Mouse (Mus musculus) thymus, postnatal 36 days (tissue): Measurements from ENCODE around the gene Slc52a3.
"Not testable (repeated sequence)": the region's sequence is repeated elsewhere in the genome, so short reads cannot be mapped to it uniquely, and the experiment has no call there.

Experiments used
- DNase-seq, 2 experiments: peaks; one replicate each; pipeline ENCODE4 v3.0.0; 2022; ENCODE audit warnings: mixed read lengths in 2 of 2

The Slc52a3 gene

DNA sequence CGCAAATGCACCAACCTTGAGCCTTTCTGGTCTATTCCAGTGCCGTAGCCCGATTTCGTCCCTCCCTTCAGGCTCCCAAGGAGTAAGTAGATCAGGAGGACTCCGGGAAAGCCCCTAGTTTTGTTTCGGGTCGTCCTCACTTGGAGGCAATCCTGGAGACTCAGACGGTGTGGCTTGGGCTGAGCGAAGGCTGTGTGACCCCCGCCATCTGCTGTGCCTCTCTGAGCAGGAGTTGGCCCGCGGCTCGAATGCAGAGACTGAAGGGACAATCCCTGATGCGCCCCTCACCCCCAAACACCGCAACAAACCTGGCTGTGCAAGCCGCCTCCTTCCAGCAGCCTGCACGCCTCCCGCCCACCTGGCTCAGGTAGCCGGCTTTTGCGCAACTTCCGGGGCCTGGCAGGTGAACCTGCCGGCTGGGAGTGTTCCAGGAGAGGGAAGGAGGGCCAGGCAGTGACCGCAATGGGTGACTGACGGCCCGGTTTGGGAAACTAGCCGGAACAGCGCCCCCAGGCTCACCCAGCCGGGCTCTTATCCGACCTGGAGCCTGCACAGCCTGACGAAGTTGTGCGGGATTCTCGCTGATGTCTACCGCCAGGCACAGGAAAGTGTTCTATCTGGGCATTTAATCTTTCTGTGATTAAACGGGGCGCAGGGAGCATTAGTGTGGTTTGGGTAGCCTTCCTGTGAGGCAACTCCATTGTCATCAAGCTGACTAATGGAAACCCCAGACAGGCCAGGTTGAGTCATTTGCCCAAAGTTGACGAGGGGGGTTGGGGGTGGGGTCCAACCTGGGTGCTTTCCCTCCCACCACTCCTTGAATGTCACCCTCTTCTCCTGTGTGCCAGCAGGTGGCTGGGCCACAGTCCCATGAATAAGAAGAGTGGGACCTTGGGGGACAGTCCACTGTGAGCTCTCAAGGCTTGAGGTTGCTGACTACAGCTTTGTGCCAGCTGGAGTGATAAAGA, 22.4 kb upstream of the Slc52a3 start:
- peak; percentile 30 to 47 for DNase-seq

DNA sequence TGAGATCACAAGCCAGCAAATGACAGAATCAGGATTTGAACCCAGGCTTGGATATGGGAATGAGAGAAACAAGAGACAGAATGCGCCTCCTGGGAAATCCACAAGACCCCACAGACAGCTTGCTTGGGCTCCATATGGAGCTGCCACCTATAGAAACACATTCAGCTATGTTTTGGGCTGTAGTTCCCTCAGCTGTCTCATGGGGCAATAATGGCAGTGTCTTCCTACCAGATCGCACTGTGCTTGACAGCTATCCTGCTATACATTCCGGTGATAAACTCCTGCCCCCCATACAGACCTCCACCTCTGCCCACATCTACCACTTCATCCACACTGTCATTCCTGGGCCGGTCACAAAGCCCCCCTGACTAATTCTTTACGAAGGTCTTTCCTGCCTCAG, 21.0 kb upstream of the Slc52a3 start:
- DNase-seq: no peak

- DNase-seq: no peak
Observed at GRCm38 (mm10) chr2:151976067-151976466, 20.2 kb upstream of the Slc52a3 start.

DNA sequence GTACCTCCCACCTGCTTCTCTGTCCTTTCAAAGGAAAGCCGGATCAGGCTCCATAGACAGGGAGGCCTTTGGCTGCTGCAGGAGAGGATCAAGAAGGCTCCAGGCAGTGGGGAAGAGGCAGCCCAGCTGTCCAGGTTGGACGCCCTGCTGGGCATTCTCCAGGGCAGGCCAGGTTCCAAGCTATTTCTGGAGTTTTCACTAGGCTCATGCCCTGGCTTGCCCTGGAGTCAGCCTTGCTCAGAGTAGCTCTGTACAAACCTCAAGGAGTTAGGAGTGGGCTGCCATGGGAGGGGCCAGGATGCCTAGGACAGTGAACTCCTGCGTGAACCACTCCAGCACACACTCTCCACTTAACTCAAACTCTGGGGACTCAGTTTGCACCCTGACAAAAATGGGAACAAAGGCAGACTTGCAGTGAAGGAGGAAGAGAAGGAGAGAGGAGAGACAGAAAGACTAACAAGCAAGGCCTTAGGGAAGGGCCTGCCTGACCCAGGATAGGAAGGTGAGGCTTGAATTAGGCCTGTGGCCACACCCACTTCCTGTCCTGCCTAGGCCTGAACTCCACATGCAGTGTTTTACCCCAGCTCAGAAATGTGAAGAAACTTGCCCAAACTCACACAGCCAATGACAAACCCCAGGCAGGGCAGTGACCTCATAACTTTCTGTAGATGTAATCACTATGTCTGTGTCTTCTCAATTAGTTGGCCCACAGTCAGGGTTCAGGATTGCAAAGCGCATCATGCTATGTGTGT, 18.4 kb upstream of the Slc52a3 start:
- DNase-seq: no peak

GRCm38 (mm10) chr2:151978494-151978893, 17.8 kb upstream of the Slc52a3 start:
- DNase-seq: no peak

- DNase-seq: peak; percentile 85 to 86
Observed at GRCm38 (mm10) chr2:151979470-151980354, 16.6 kb upstream of the Slc52a3 start, which contains the start of gene Fam110a. Gene Fam110a, minus strand, starts transcription at chr2:151980219.

GRCm38 (mm10) chr2:151980355-151980693, 16.0 kb upstream of the Slc52a3 start:
- DNase-seq: no peak

DNA sequence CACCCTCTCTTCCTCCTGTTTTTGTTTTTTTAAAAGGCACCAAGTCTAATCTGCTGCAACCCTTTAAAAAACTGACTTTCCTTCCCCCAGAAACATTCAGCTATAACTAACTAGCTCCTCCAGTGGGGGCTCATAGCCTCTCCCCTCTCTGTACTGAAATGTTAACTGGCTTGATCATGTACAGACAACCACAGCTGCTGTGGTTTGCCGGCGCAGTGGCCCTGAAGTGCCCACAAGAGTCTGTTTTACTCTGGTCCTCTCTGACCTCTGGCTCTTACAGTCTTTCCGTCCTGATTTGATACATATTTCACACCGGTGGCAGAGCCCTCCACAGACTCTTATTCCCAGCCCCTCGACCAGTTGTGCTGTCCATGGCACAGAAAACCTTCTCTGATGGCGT, 15.0 kb upstream of the Slc52a3 start:
- no peak for DNase-seq

DNA sequence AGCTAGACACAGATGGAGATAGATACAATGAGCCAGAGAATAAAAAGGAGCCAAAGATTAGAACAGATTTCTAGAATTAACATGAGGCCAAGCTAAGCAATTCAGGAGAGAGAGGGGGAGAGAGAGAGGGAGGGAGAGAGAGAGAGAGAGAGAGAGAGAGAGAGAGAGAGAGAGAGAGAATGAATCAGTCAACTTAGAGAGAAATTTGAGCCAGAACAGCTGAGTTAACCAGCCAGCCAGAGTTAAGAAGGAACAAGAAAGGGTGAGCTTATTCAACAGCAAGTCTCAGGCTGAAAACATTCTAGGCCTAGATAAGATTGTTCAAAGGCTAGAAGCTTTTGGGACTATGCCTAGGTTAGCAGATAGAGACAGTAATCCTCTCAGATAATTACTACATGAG, 13.8 kb upstream of the Slc52a3 start:
- DNase-seq: no peak

- no peak for DNase-seq
Observed at GRCm38 (mm10) chr2:151984019-151984418, 12.3 kb upstream of the Slc52a3 start.

- DNase-seq: peak in 1 of 2 experiments; percentile 22
Observed at GRCm38 (mm10) chr2:151985426-151986172, 10.7 kb upstream of the Slc52a3 start.

DNA sequence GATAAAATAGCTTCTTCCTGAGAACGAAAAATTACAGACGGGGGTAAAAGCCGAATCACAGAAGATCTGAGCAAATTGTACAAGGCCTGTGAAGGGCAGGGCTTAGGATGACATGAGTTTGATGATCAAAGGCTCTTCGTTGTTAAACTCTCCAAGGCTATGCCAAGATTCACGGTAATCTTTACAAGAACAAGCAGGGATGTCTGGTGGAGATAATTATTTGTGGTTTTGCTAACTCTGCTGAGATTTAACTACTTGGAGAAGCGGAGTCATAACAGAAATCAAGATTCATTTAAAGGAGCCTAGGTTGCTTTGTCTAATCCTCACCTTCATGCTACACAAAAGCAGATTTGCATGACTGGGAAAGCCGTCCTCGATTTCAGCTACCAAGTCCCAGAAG, 9.4 kb upstream of the Slc52a3 start:
- no peak for DNase-seq

DNA sequence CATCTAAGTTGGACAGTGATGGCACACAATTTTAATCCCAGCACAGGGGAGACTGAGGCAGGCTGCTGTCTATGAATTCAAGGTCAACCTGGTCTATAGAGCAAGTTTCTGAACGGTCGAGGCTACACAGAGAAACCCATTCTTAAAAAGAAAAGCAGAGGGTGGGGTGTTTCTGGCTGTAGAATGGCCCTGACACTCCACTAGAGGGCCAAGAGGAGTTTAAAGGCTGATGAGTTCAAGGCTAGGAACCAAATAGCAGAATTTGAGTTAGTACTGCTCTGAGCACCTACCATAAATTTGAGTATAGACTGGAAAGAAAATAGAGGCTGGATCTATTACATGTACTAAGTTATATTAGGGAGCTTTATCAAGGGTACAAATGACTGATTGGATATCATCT, 7.3 kb upstream of the Slc52a3 start:
- DNase-seq: no peak

DNA sequence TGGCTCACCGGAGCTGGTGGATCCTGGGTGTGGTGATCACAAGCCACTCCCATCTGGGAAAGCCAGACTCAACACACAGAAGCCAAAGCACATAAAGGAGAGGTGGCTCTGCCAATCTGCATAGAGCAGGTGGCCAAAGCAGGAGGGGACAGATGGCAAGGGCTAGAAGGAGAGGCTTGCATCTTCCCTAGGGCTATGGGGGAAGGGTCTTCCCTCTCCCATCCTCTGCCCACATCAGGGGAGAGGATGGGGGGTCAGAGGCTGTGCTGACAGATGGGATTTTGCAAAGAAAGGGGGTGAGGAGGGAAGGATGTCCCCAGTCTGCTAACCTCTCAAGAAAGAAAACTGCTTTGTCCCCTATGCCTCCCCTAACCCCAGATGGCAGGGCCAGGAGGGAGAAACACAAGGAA, 5.3 kb upstream of the Slc52a3 start:
- DNase-seq: no peak

DNA sequence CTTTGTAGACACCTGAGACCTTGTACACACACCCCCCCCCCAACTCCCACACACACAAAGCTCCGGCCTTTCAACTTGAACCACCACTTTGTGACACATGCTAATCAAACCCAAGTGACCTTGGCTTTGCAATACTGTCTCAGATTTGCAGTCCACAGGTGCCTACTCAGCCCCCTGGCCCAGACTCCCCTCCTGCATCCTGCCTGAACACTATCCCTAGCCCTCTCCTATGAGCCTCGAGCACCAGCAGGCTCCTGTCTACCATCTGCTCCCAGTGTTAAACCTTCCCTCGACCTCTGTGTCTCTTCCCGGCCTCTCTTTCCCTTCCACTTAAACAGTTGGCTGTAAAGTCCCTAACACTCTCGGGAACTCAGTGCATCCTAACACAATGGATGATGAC, 4.9 kb upstream of the Slc52a3 start:
- DNase-seq: no peak

DNA sequence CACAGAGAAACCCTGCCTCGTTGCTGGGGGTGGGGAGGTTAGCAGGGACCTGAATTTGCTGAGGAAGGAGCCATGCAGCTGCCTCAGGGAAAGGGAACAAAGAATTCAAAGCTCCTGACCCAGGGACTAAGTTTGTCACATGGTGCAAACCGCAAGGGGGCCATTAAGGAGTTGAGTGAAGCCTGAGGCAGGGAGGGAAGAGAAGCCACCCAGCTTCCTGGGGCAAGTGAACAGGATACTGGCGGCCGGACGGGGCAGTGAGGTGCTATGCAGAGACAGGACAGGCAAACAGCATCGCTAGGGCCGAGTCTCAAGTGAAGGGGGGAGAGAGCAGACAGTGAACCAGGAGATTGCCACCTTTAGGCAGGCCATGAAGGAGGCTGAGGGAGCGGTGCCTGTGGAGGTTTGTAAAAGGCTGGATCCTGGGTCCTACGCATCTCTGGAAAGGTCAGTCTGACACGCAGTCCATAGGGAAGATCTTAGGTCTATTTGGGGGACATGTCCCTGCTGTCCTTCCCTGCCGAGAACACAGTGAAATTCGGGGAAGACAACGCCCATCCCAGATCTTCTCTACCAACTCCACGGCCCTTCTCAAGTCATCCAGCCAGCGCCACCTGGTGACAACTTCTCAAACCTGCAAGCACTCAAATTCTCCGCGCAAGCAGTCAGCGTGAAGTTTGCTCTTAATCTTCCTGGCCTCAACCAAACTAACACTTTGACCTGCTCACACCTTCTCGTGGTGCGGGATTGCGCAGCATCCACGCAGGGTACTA, 1.8 kb upstream of the Slc52a3 start:
- DNase-seq: peak; percentile 73 to 78

DNA sequence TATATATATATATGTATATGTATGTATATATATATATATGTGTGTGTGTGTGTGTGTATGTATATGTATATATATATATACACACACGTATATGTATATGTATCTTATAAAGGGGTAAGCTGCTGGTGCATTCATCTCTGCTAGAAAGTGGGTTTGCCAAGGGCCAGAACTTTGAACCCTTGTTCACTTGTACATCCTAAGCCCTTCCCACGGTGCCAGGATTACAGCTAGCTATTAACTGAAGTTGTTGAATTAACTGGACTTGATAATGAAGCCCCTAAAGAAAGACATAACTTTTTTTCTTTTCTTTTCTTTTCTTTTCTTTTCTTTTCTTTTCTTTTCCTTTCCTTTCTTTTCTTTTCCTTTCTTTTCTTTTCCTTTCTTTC, 872 bp downstream of the Slc52a3 start:
- DNase-seq: not testable (repeated sequence)

GRCm38 (mm10) chr2:151997776-151998504, 1.6 kb downstream of the Slc52a3 start:
- no peak for DNase-seq

DNA sequence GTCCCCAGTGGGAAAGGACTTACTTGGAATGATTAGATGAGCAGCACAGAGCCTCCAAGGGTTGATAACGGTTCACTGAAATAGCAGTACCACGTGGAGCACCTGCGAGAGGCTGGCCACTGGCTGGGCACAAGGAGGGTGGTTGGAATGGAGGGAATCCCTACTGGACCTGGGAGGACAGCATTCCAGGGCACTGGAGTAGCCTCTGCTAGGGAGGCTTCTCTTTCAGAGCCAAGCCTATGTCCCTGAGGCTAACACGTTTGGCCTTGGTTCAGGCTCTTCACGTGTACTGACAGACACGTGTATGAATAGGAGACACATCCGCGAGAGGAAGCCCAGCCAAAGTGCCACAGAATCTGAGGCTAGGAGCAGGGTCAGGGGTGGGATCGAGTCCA, 2.2 kb downstream of the Slc52a3 start:
- no peak for DNase-seq

DNA sequence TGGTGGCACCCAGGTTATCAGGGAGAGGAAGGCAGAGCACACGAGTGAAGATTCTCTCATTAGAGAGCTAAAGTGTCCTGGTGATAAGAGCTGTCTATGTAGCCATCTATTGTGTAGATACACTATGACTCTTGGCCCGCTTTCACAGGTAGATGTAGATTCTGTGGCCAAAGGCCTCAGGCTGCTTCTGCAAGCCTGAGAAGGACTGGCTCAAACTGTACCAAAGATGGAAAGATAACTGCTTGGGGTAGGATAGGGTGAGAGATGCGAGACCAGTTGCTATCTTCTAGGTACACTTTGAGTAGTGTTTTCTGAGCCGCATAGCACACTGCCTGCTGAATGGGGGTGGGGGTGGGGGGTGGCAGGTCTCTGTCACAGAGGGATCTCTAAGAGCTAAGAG, 2.6 kb downstream of the Slc52a3 start:
- no peak for DNase-seq
